Mouse (Mus musculus) adrenal gland, adult (tissue): ENCODE data around the gene Aqp3.
"Not testable (repeated sequence)": the region's sequence is repeated elsewhere in the genome, so short reads cannot be mapped to it uniquely, and the experiment has no call there.

Source experiments
- DNase-seq, 2 experiments: peaks; one replicate each; pipeline ENCODE4 v3.0.0; 2022 to 2023; ENCODE audit warnings: low spot score in 1 of 2; ENCODE audit not compliant: inconsistent age in 2 of 2

Gene Aqp3

DNA sequence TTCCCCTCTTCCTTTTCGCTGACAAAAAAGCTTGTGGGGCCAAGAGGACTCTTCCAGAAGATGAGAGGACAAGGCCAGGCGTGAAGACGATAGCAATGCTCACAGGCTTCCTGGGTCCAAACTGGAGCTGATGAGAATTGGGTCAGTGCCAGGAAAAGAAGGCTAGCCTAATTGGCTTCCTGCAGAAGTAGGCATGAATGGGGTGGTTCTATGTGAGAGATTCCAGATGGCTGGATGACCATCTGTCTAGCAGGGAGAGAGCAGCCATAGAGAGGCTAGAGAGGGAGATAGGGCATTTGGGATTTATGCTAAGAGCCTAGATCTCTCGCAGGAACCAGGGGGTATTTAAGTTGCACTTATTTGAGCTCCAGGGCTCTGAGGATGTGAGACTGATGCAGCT is 9.5 kb upstream of the Aqp3 start:
- DNase-seq, result no peak

DNA sequence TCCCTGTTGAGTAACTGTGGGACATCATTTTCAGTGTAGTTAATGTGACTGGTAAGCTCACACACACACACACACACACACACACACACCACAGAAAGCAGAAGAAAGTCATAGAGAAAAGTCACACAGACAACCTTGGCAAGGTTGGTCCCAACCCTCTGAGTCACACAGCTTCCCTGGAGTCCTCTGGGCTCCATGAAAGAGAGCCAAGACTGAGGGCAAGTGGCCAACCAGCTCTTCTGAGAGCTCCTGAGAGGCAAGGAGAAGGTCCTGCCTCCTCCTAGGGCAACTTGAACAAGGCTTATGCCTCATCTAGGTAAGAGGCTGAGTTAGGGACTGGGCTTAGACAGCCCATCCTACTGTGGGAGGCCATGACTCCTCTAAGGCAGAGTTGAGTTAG is 4.9 kb upstream of the Aqp3 start:
- DNase-seq, result peak; percentile 70 to 87

DNA sequence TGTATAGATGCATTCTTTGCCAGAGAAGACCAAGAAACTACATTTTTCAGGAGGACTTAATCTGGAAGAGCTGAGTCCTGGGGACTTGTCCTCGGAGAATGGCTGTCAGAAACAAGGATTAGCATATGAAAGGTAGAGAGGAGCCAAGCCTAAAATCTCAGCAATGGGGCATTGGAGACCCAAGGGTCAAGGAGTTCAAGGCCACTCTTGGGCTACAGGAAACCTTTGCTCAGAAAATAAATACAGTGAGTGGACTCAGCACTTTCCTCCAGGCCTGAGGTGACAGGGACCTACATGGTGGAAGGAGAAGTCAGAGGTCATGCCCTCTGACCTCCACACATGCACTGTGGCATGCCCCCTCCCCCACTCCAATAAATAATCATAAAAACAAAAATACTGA is 3.0 kb upstream of the Aqp3 start:
- no peak for DNase-seq

DNA sequence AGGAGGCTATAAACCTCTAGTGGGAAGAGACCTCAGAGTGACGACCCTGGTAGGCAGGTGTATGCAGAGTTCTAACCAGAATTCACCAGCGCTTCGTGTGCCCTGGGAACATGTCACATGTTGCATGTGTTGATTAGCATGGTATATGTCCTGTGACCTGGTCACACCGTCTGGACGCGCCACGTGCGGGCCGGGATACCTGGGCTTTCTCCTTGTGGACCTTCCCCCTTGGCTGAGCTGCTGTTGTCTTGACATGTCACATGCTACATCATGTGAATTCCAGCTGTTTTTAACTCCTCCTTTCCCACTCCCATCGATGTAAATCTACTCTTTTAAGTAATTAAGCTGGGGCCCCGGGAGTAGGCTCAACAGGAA is 581 bp upstream of the Aqp3 start:
- DNase-seq, result no peak

DNA sequence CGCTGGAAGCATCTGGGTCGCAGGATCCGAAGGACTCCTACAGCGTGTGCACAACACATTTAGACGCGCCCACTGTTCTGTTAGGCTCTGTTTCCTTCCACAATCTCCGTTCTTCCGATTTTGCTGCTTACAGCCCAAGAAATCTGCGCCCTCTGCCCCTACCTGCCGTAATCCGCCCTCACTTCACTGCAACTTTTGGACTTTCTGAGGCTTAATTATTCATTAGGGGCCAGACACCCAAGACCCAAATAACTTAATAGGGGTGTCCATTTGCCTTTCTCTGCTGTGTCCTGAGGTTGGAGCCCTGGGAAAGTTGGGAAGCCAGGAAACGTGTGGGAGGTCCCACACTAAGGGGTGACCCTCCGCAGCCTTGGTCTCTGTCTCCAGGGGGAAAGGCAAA is 602 bp downstream of the Aqp3 start:
- no peak for DNase-seq

DNA sequence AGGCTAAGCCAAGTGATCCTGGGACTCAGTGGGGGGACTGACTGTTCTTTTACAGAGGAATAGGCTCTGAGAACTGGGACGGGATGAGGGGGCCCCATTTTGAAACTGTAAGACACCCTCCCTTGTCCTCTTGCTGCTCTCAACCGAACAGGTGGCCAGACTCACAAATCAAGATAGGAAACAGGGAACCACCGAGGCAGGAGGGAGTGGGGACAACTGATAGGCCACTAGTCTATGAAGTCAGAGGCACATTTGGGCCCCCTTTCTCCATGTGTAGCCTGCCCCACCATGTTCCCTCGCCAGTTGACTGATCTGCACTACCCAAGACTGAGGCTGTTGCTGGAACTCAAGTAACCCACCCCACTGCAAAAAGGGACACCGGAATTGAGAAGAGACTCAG is 1.2 kb downstream of the Aqp3 start:
- no peak for DNase-seq

DNA sequence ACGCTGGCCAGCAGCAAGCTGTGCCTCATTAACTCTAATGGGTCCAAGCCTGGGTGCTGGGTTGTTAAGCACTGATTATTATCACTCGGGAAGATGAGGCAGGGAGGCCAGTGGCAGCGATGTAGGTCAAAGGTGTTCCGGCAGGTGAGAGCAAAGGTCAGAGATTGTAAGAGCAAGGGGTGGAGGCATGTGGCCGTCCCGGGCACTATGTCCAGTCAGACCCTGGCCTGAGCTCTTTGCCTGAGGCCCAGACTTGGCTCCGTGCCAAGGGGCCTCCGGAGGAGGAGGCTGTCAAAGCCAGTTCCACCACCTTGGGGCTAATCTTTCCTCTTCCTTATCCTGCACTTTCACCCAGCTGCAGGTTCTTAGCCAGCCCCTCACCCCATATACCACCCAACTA is 1.8 kb downstream of the Aqp3 start:
- DNase-seq, result no peak

DNA sequence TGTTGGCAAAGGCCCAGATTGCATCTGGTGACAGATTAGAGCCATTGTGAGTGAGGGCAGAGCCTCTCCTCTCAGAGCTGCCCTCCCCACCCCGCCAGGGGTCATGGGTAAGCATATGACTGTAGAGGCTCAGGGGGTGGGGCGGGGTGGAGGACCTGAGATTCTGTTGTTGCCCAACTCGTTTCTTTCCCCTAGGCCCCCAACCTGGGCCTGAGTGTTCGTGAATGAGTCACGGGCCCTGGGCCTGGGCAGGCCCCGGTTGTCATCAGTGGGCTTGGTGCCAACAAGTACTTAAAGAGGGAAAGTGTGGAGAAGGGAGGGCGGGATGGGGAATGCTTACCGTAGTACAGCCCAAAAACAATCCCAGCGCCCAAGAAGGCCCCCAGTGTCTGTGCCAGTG is 3.6 kb downstream of the Aqp3 start:
- peak; percentile 48 to 74 for DNase-seq

DNA sequence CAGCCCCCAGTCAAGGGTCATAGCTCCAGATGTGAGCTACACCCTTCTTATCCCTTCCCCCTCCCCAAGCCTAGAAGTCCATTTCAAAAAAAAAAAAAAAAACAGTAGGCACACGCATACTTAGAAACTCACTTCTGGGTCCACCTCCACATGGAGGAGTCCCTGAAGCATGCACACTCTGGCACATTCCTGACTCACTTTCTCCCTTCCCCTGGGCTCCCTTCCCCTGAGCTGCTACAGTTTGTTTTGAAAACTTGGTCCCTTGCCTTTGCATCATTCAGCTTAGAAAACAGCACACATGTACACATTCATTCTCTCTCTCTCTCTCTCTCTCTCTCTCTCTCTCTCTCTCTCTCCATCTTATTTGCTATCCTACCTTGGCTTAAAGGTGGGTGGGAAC is 5.0 kb downstream of the Aqp3 start:
- DNase-seq, result no peak

DNA sequence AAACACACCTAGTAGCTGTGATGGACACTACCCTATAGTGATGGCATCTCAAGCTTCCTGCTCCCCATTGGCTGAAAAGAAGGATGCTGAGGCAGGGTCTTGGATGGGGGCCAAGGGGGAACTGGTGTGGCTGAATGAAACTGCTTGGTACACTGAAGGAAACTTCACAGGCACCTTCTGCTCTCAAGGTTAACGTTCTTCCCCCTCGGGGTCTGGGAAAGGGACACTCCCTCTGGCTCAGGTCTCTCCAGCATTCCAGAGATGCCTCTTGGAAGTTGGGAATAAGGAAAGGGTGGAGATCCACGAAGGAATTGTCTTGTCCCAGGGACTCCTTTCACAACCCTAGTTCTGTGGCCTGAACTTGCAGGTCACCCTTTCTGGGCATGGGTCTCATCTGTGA is 6.6 kb downstream of the Aqp3 start:
- no peak for DNase-seq

DNA sequence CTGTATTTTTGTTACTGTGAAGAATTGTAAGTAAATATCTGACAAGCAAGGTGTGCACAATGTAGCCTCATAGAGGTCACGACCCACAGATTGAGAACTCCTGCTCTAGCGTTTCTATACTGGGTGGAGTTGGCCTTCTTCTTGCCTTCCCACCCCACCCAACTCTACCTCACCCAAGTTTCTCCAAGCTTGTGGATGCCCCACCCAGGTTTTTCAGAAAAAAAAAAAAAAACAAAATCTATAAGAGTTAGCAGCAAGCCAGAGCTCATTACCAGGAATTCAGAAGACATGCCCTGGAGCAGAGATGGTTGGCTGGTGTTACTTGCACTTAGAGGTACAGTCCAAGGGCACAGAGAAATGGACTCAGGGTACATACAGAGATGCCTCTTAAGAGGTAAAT is 8.3 kb downstream of the Aqp3 start:
- DNase-seq, result no peak

DNA sequence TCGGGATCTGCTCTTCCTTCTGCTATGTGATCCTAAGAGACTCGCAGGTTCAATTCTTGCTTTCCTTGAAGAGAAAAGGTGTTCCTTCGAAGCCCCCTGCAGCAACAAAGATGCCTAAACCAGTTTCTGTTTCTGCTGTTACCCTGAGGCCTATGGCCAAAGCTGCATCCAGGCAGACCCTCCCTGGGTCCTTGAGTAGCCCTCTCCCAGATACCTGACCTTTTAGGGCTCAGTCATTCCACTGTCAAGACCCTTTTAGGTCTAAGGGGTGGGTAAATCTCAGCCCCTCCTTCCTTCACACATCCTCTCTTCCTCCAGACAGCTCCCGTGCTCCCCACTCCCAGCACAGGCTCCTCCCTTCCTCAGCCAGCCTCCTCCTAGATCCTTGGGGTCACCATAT is 8.8 kb downstream of the Aqp3 start:
- DNase-seq, result no peak

DNA sequence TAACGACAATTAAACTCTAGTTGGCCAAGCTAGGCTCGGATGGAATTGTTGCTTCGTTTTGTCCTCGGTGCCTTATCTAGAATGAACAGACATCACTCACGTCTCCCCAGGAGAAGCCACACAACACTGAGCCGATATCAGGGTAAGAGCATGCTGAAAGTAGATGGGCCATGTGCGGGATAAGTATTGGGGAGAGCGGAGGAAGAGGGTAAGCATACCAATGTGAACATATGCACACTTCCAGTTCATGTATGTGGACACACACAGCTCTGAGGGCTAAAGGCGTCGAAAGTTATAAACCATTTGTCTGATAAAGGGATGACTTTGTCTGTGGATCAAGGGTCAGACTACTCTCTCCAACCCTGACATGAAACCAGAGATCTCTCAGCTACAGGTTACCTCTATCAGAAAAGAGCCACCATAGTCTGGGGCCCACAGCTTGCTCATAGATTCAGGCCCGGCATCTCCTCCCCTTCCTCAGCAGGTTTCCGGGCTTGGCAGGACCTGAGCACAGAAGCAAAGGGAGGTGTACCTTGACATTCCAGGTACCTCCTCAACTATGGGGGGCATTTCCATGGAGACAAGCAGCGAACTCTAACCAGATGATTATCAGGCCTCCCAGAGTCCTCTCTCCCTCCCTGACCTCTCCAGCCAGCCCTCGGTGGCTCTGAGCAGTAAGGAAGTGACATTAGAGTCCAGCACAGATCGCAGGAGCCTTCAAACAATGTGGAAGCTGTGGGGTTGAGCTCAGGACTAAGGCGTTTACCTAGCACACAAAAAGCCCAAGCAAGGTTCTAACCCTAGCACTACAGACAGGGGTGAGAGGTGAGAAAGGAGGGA is 10.3 kb downstream of the Aqp3 start:
- DNase-seq, result no peak

DNA sequence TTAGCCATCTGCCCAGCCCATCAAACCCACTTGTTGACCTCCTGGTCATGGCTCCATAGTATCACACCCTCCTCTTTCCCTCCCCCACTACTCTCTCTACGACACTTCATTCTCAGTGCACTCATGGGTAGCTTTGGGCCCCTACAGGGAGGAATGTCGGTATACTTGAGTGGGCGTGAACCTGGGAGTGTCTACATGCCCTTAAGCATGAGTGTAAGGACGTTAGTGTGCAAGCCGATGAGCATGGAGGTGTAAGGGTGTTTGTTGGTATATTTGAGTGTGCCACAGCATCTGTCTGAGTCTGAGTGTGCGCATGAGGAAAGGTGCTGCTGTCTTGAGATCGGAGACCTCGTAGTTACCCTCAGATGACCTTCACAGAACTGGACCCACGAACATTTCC is 11.0 kb downstream of the Aqp3 start:
- no peak for DNase-seq

DNA sequence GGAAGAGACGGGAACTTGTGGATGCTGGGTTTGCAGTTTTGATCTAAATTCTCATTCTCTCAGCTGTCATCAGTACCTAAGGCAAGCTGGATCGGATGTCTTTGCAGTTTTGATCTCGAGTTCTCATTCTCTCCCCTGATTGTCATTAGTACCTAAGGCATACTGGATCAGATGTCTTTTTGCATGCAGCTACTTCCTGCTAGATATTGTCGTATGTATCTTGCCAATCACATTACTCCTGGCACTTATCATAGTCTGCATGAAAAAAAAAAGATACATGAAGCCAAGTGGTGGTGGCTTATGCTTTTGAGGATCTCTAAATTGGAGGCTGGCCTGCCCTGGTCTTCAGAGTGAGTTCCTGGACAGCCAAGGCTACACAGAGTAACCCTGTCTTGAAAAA is 13.2 kb downstream of the Aqp3 start:
- no peak for DNase-seq

DNA sequence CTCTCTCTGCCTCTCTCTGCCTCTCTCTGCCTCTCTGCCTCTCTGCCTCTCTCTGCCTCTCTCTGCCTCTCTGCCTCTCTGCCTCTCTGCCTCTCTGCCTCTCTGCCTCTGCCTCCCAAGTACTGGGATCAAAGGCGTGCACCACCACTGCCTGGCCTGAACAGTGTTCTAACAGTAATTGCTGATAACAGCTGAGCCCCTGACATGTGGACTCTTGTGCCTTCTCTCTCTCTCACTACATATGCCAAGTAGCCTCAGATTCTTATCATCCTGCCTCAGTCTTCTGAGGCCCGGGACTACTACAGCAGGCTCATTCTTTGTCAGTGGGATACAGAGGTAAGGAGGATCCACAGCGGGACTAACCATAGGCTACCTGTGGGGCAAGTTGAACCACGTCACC is 15.2 kb downstream of the Aqp3 start:
- not testable (repeated sequence) for DNase-seq

DNA sequence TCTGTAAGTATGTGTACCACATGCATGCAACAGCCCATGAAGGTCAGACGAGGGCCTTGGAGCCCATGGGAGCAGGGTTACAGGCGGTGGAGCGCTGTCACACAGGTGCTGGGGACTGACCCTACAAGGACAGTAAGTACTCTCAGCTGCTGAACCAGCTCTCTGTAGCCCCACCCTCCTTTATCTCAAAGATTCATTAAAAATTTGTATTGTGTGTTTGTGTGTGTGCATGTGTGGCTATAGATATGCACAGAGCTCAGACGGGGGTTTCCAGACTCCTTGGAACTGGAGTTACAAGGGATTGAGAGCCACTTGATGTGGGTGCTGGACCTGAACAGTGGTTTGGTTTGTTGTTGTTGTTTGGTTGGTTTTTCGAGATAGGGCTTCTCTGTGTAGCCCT is 16.2 kb downstream of the Aqp3 start:
- no peak for DNase-seq

DNA sequence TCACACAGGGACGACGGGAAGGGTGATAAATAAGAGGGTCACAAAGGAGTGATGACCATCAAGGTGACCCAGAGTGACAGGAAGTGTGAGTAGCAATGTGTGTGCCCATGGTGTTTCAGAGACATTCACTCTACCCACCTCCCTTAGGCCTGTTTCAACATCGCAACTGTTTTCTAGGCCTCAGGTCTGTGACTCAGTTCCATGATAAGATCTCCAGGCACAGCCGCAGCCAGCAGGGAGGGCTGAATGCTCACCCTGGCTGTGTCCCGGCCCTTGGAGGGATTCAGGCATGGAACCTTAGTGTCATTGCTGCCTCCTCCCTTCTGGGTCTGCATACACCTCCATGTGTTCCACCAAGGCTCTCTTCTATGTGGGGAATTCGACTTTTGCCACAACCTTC is 19.3 kb downstream of the Aqp3 start:
- peak in 1 of 2 experiments; percentile 47 for DNase-seq

DNA sequence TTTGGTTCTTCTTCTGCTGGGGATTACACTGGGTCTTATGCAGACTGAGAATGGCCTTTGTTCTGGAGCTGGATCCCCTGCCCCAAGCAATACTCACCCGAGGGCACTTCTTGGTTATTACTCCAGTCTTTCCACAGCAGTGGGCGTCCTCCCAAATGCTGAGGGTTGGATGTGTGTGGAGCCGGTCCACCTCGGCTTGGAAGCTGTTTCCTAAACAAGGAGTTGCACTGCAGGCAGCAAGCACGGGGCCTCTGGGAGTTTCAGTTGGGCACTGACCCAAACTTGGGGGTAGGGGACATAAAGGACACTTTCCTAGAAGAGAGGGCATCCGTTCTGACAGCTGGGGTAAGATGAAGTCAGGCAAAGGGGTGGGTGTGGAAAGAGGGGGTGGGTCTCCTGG is 23.5 kb downstream of the Aqp3 start:
- no peak for DNase-seq

DNA sequence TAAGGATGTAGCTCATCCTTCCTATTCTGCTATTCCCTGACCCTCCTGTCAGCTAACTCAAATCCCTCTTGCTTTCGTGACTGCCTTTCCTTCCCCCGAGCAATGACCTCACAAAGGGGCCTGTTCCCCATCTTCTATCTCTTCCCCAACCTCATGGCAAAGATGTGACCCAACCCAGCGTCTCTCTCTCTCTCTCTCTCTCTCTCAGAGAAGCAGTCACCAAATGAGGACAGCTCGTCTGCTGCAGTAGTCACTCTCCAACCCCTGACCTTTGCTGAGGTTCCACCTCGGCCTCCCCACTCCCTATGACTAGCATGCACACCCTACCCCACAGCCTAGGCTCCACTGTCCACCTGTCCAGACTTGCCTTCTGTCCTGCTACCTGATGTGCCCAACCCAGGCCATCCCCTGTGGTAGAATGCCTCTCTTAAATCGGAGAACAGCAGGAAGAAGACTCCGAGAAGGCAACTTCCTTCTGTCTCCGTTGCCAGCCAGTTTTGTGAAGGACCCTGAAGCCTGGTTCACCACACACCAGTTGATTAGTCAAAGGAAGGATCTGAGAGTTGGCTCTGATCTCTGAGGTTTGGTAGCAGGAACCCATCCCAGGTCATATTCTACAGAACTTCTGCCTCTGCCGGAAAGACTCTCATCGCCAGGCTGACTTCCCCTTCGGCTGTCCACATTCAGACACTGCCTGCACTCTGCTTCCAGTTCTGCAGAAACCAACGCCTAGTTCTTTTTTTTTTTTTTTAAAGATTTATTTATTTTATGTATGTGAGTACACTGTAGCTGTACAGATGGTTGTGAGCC is 24.8 kb downstream of the Aqp3 start:
- no peak for DNase-seq

DNA sequence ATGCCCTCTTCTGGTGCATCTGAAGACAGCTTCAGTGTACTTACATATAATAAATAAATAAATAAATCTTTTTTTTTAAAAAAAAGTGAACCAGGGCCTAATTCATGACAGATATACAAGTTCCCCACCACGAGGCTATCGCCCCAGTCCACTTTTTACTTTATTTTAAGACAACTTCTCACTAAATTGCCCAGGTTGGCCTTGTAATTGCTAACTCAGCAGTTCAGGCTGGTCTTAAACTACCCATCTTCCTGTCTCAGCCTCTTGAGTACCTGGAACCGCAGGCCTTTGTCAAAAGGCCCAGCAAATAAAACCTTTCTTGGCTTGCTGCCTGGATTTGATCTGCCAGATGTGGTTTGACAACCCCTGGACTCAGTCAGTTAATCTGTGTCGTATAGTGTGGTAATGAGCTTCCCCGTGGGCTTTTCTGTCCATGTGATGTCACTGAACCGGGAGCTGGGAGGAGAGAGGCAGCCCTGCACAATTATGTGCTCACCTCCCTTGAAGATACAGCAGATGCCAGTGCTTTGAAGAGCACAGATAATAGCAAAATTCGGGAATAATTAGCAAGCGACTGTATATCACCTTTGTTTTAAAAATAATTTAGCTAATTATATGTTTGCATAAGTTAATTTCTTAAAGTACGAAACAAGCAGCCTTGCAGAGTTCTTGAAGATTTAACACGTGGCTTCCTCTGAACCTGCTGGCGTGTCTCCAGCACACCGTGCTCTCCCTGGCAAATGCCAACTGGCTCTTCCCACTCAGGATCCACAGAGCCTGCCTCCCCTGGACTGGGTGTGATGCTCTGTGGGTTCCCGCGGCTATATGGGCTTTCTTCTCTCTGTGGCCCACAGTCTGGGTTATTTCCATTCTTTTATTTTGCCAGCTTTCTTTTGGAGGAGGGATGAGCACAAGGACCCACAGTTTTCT is 26.2 kb downstream of the Aqp3 start:
- DNase-seq, result no peak

DNA sequence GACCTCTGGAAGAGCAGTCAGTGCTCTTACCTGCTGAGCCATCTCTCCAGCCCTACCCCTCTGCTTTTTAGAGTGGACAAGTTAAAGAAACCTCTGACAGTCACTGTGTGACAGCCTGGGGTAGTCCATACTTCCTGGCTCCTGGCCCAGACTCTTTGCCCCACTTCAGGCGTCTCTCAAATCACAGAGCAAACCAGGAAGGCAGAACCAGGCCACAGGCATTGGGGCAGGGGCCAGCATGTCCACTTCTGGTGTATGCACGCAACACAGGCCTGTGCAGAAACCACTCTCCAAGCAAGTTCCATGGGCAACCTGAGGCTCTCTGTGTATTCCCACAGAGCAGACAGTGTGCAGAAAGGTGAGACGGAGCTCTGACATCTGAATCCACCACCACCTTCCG is 32.8 kb downstream of the Aqp3 start:
- DNase-seq, result no peak
